In genomic region chrX:92333459-92333858, GRCm38 (mm10) we compare ENCODE assay signal across 16 mouse cellular contexts.
"Had no signal": no experiment of that assay in that cellular context is flagged by ENCODE, and none has a peak within 500 bp of the region (broad histone marks: within the 10 kb centered on the region; RNA-seq: fewer than 3 reads in every experiment).

No protein-coding gene starts in this region.

- H3K9me3 ChIP-seq: kidney, embryonic 15.5 days; limb, embryonic 15.5 days; liver, embryonic 12.5 days; midbrain, embryonic 13.5 days; neural tube, embryonic 12.5 days had no signal

- H3K4me2 ChIP-seq: kidney, embryonic 15.5 days; limb, embryonic 15.5 days; liver, embryonic 12.5 days; lung, embryonic 14.5 days; midbrain, embryonic 13.5 days; neural tube, embryonic 12.5 days had no signal

- H3K27ac ChIP-seq: kidney, embryonic 15.5 days; limb, embryonic 15.5 days; liver, embryonic 12.5 days; midbrain, embryonic 13.5 days; neural tube, embryonic 12.5 days; stomach, postnatal 0 days had no signal

- H3K36me3 ChIP-seq: kidney, embryonic 15.5 days; limb, embryonic 15.5 days; liver, embryonic 12.5 days; midbrain, embryonic 13.5 days; neural tube, embryonic 12.5 days had no signal

- H3K4me1 ChIP-seq: kidney, embryonic 15.5 days; limb, embryonic 15.5 days; liver, embryonic 12.5 days; midbrain, embryonic 13.5 days; neural tube, embryonic 12.5 days had no signal

- H3K9ac ChIP-seq: kidney, embryonic 15.5 days; limb, embryonic 15.5 days; liver, embryonic 12.5 days; lung, embryonic 14.5 days; midbrain, embryonic 13.5 days; neural tube, embryonic 12.5 days had no signal

- ATAC-seq: intestine, embryonic 16.5 days; liver, embryonic 12.5 days; midbrain, embryonic 13.5 days had no signal

- H3K4me3 ChIP-seq: kidney, embryonic 15.5 days; limb, embryonic 15.5 days; liver, embryonic 12.5 days; midbrain, embryonic 13.5 days; neural tube, embryonic 12.5 days had no signal

- H3K27me3 ChIP-seq: kidney, embryonic 15.5 days; limb, embryonic 15.5 days; liver, embryonic 12.5 days; midbrain, embryonic 13.5 days; neural tube, embryonic 12.5 days had no signal

- DNase-seq: kidney, adult 2 months; kidney, postnatal 14 days; layer of hippocampus, adult 9-11 months; layer of hippocampus, postnatal 36 days; lung, embryonic 14.5 days; lung, postnatal 10 days; lung, postnatal 4 days; thymus, adult 18-20 months; thymus, postnatal 14 days had no signal
